Comparison of ENCODE assay signal across 17 mouse cellular contexts in genomic region chr4:29130485-29130884, GRCm38 (mm10).
"Had no signal": no experiment of that assay in that cellular context is flagged by ENCODE, and none has a peak within 500 bp of the region (broad histone marks: within the 10 kb centered on the region; RNA-seq: fewer than 3 reads in every experiment).

No protein-coding gene starts in this region.

- H3K27me3 ChIP-seq: limb, embryonic 15.5 days; liver, embryonic 15.5 days; lung, embryonic 15.5 days; neural tube, embryonic 12.5 days had no signal

- DNase-seq: lung, adult 2 months; lung, postnatal 14 days; lung, postnatal 36 days; midbrain, embryonic 14.5 days; right cerebral cortex, postnatal 14 days; right cerebral cortex, postnatal 4 days; spleen, adult 18-20 months; thymus, adult 18-20 months; thymus, postnatal 14 days; thymus, postnatal 36 days had no signal

- H3K9ac ChIP-seq: limb, embryonic 15.5 days; liver, embryonic 15.5 days; lung, embryonic 15.5 days; midbrain, embryonic 12.5 days; neural tube, embryonic 12.5 days had no signal

- ATAC-seq: lung, postnatal 0 days had no signal

- H3K4me2 ChIP-seq: limb, embryonic 15.5 days; liver, embryonic 15.5 days; lung, embryonic 15.5 days; midbrain, embryonic 12.5 days; neural tube, embryonic 12.5 days had no signal

- H3K4me3 ChIP-seq: limb, embryonic 15.5 days; liver, embryonic 15.5 days; lung, embryonic 15.5 days; midbrain, embryonic 12.5 days; neural tube, embryonic 12.5 days had no signal

- H3K9me3 ChIP-seq: limb, embryonic 15.5 days; liver, embryonic 15.5 days; lung, embryonic 15.5 days; midbrain, embryonic 12.5 days; neural tube, embryonic 12.5 days had no signal

- H3K36me3 ChIP-seq: limb, embryonic 15.5 days; liver, embryonic 15.5 days; lung, embryonic 15.5 days; midbrain, embryonic 12.5 days; neural tube, embryonic 12.5 days had no signal

- H3K27ac ChIP-seq: limb, embryonic 15.5 days; liver, embryonic 15.5 days; lung, embryonic 15.5 days; macrophage; midbrain, embryonic 12.5 days; neural tube, embryonic 12.5 days had no signal

- H3K4me1 ChIP-seq: liver, embryonic 15.5 days; neural tube, embryonic 12.5 days had no signal
